Mouse (Mus musculus): ENCODE measurements around the gene Gpr155.

Gene Gpr155

GRCm38 (mm10) chr2:73389951-73390350 is 3.6 kb upstream of the Gpr155 start:
- DNase-seq (ENCODE audit: extremely low spot score, low read depth, low spot score): no peak

GRCm38 (mm10) chr2:73387806-73388205 is 1.4 kb upstream of the Gpr155 start:
- DNase-seq (ENCODE audit: extremely low spot score, low read depth, low spot score): no peak

GRCm38 (mm10) chr2:73385641-73386355 is 574 bp downstream of the Gpr155 start:
- DNase-seq (ENCODE audit: extremely low spot score, low read depth, low spot score): no peak

- no peak for DNase-seq (ENCODE audit: extremely low spot score, low read depth, low spot score)
Observed at GRCm38 (mm10) chr2:73385172-73385571, 1.2 kb downstream of the Gpr155 start.

GRCm38 (mm10) chr2:73380298-73380975 is 5.9 kb downstream of the Gpr155 start:
- no peak for DNase-seq (ENCODE audit: extremely low spot score, low read depth, low spot score)

GRCm38 (mm10) chr2:73379656-73380055 is 6.7 kb downstream of the Gpr155 start:
- no peak for DNase-seq (ENCODE audit: extremely low spot score, low read depth, low spot score)

GRCm38 (mm10) chr2:73378326-73378725 is 8.0 kb downstream of the Gpr155 start:
- no peak for DNase-seq (ENCODE audit: extremely low spot score, low read depth, low spot score)

GRCm38 (mm10) chr2:73371530-73372335 is 14.6 kb downstream of the Gpr155 start:
- DNase-seq (ENCODE audit: extremely low spot score, low read depth, low spot score): no peak

- no peak for DNase-seq (ENCODE audit: extremely low spot score, low read depth, low spot score)
Observed at GRCm38 (mm10) chr2:73363448-73363847, 22.9 kb downstream of the Gpr155 start.

- no peak for DNase-seq (ENCODE audit: extremely low spot score, low read depth, low spot score)
Observed at GRCm38 (mm10) chr2:73360536-73360935, 25.8 kb downstream of the Gpr155 start.

GRCm38 (mm10) chr2:73359941-73360340 is 26.4 kb downstream of the Gpr155 start:
- no peak for DNase-seq (ENCODE audit: extremely low spot score, low read depth, low spot score)

GRCm38 (mm10) chr2:73357004-73357403 is 29.4 kb downstream of the Gpr155 start:
- no peak for DNase-seq (ENCODE audit: extremely low spot score, low read depth, low spot score)

- DNase-seq (ENCODE audit: extremely low spot score, low read depth, low spot score): no peak
Observed at GRCm38 (mm10) chr2:73351927-73352374, 34.4 kb downstream of the Gpr155 start.

GRCm38 (mm10) chr2:73351496-73351895 is 34.9 kb downstream of the Gpr155 start:
- no peak for DNase-seq (ENCODE audit: extremely low spot score, low read depth, low spot score)

- DNase-seq (ENCODE audit: extremely low spot score, low read depth, low spot score): no peak
Observed at GRCm38 (mm10) chr2:73348221-73348620, 38.2 kb downstream of the Gpr155 start.

- DNase-seq (ENCODE audit: extremely low spot score, low read depth, low spot score): no peak
Observed at GRCm38 (mm10) chr2:73347766-73348165, 38.6 kb downstream of the Gpr155 start.

- DNase-seq (ENCODE audit: extremely low spot score, low read depth, low spot score): no peak
Observed at GRCm38 (mm10) chr2:73347136-73347535, 39.2 kb downstream of the Gpr155 start.

- DNase-seq (ENCODE audit: extremely low spot score, low read depth, low spot score): no peak
Observed at GRCm38 (mm10) chr2:73346345-73347086, 39.9 kb downstream of the Gpr155 start.

GRCm38 (mm10) chr2:73345204-73345603 is 41.2 kb downstream of the Gpr155 start:
- DNase-seq (ENCODE audit: extremely low spot score, low read depth, low spot score): no peak

- no peak for DNase-seq (ENCODE audit: extremely low spot score, low read depth, low spot score)
Observed at GRCm38 (mm10) chr2:73343701-73344100, 42.7 kb downstream of the Gpr155 start.

GRCm38 (mm10) chr2:73338415-73338814 is 48.0 kb downstream of the Gpr155 start:
- no peak for DNase-seq (ENCODE audit: extremely low spot score, low read depth, low spot score)

Measured in hindlimb bud, embryonic 11.5 days (tissue).